Mouse (Mus musculus) heart, adult 10 weeks (tissue): Measurements from ENCODE around the gene Adrb1. TPM values are rescaled to one million over a fixed set of nuclear protein-coding genes. Genes with fewer than 3 reads are reported as not detected.

Source experiments
- polyA plus RNA-seq: library from polyadenylated mRNA; stranded (reverse); fragments of 350-450 nt; fragmentation: Illumina TruSeq; extraction: RNeasy Lipid Tissue Mini Kit (QIAGEN cat#74804); gene quantifications from one replicate; pipeline ENCODE4 v1.2.3, GENCODE M21; 2014; ENCODE audit warnings: low read depth, low replicate concordance

The Adrb1 gene
- polyA plus RNA-seq = 10.6 TPM

GRCm38 (mm10) chr19:56721387-56722211 lies at the start of gene Adrb1:
Adrb1 (plus strand) TSS chr19:56722199.

Other genes starting within 250 kb of the Adrb1 start
- gene Dclre1a, start 174.0 kb upstream of the Adrb1 start, polyA plus RNA-seq = 8.1 TPM
- gene Nhlrc2, start 173.9 kb upstream of the Adrb1 start, polyA plus RNA-seq = 16.2 TPM
- gene Ccdc186, start 100.0 kb downstream of the Adrb1 start, polyA plus RNA-seq = 18.3 TPM
- not detected for gene Tdrd1, start 104.0 kb downstream of the Adrb1 start, polyA plus RNA-seq
- not detected for gene Vwa2, start 152.1 kb downstream of the Adrb1 start, polyA plus RNA-seq